ENCODE assay signal across 9 mouse cellular contexts in the genomic region with DNA sequence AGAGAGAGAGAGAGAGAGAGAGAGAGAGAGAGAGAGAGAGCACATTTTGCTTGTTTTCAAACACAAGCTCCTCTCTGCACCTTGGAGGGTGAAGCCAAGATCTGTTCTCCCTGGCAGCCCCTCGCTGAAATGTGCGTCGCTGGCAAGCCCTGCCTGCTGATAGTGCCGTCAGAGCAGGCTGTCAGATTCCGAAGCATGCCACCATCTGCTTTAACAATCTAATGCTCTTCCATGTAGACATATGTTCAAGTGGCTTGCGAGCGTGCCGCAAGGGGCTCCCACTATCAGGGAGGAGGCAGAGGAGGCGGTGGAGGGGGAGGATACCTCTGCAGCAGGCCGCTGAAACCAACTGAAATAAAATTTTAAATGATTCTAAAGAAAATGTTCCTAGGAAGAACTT.
DNase-seq lines count a peak whose midpoint lies in the region; ATAC-seq lines count a peak whose summit lies in the region.
"Had no signal": no experiment of that assay in that cellular context is flagged by ENCODE, and none has a peak within 500 bp of the region (broad histone marks: within the 10 kb centered on the region; RNA-seq: fewer than 3 reads in every experiment).

No protein-coding gene starts in this region.

- no peak overlapping the region for H3K4me3 ChIP-seq in liver, embryonic 11.5 days (ENCODE audit: low read depth, low read length)

- no peaks in the 10 kb centered on the region for H3K36me3 ChIP-seq in liver, embryonic 11.5 days (ENCODE audit: control insufficient read depth, insufficient read depth, low read length)

- H3K9me3 ChIP-seq in liver, embryonic 11.5 days (ENCODE audit: control insufficient read depth, low read length): no peaks in the 10 kb centered on the region

- no peak for ATAC-seq in liver, embryonic 11.5 days (replicated peaks; ENCODE audit: low FRiP score)

- no peak overlapping the region for H3K9ac ChIP-seq in liver, embryonic 11.5 days (ENCODE audit: low read depth, low read length)

- peaks cover 21% of the 10 kb centered on the region for H3K4me1 ChIP-seq in liver, embryonic 11.5 days (replicated peaks; ENCODE audit: control insufficient read depth, insufficient read depth, low read length)

- H3K27me3 ChIP-seq in liver, embryonic 11.5 days (replicated peaks; ENCODE audit: control insufficient read depth, insufficient read depth, low read length): peaks cover 9% of the 10 kb centered on the region; the same call in 1 of the 2 replicates

- intact Hi-C loops in heart, postnatal 14 days (cut with DNase I): no loop called here

- peak; percentile 18 for DNase-seq in heart, postnatal 4 days
- DNase-seq in heart, postnatal 14 days: no peak
- peak; percentile 90 to 93 for DNase-seq in cerebellum, postnatal 10 days
- peak; percentile 61 for DNase-seq in layer of hippocampus, adult 9-11 months
- DNase-seq in retina, embryonic 14.5 days (ENCODE audit: low spot score): peak; percentile 29
- no peak for DNase-seq in liver, embryonic 11.5 days (ENCODE audit: low spot score)
- DNase-seq in spleen, postnatal 4 days (ENCODE audit: low spot score in 2 of 2): no peak
- no peak for DNase-seq in adrenal gland, postnatal 36 days
- DNase-seq: adrenal gland, postnatal 25 days had no signal

- 58% methylated on average over 10 of the region's 10 CpGs for WGBS in liver, embryonic 11.5 days

- H3K27ac ChIP-seq in liver, embryonic 11.5 days (ENCODE audit: low read depth, low read length): no peak overlapping the region

- no peak overlapping the region for H3K4me2 ChIP-seq in liver, embryonic 11.5 days

Comparison
In these comparisons a context has a peak if more than half of its experiments do, and no peak if none do; other contexts are left out.
1. DNase-seq: peak in heart, postnatal 4 days (single experiment), cerebellum, postnatal 10 days (2 of 2), layer of hippocampus, adult 9-11 months (single experiment) and retina, embryonic 14.5 days (single experiment); none in heart, postnatal 14 days (0 of 2), liver, embryonic 11.5 days (single experiment), spleen, postnatal 4 days (0 of 2) and adrenal gland, postnatal 36 days (0 of 2).